Mouse (Mus musculus) 416B (cell line): ENCODE data around the gene Ramac.

Experiments
- DNase-seq: peaks from one replicate; pipeline ENCODE4 v3.0.0; 2011; ENCODE audit warnings: low read depth

Ramac gene

DNA sequence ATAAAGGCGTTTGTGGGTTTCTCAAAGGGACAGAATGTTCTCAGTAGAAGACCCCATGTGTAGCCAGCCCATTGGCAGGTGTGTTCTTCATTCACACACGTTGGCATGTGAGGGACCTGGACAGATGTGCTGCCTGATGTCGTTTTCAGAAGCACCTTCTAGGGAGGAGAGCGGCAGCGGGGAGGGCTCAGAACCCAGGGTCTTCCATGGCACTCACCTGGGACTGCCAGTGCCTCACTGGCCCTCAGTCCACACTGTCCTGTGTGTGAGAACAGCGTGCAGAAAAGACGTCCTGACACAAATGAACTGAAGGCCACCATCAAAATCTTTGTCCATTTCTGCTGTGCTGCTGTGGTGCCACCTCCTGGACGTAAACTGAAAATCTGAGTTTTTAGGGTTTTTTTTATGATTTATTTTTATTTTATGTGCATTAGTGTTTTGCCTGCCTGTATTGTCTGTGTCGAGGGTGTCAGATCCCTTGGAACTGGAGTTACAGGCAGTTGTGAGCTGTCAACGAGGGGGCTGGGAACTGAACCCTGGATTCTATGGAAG, 15.0 kb downstream of the Ramac start:
- DNase-seq = peak; percentile 45

DNA sequence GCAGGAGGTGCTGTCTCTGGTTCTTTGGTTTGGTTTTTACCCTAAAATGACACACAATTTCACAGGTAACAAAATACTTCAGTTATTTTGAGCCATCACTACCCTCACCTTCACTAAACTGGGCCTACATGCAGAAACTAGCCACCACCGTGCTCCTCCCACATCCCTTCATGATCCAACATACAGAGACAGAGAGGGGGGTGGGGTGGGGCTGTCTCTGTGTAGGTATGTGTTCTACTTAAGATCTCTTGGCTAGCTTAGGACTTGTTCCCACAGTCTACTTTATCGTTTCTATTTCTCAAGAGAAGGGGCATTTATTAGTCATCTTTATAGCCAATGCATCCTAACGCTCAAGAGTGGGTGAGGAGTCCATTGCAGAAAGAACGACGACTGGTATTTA, 25.8 kb downstream of the Ramac start:
- DNase-seq = peak; percentile 55

DNA sequence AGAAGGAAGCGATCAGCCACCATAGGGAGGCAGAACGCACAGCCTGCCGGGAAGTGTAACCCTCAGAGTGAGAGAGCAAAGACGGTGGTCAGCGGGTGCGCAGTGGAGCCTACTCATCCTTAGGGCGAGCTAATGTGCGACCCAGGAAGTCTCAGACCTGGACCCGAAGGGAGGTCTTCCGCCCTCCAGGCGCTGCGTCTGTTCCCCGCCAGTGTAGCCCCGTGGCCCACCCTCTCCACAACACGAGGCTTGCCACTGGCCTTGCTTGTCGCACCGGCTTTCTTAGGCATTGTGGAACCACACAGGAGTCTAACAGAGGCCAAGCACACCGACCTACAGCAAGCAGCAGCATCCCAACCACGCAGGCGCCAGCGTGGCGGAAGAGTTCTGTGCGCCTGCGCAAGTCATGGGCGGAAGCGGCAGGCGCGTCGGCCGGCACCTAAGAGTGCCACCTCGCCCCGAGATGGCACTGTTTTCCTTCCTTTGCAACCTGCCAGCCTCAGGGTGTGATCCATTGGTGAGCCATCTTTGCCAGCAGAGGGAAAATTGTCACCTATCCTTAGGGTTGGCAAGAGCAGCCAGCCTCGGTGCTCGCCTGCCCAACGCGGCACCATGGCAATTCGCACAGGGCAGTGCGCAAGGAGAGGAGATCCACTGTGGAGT, 26.5 kb downstream of the Ramac start, which contains the start of gene 3110040N11Rik:
Gene 3110040N11Rik, minus strand, starts transcription at position 384 of the 663 bp plus-strand sequence.
- DNase-seq = peak; percentile 95

DNA sequence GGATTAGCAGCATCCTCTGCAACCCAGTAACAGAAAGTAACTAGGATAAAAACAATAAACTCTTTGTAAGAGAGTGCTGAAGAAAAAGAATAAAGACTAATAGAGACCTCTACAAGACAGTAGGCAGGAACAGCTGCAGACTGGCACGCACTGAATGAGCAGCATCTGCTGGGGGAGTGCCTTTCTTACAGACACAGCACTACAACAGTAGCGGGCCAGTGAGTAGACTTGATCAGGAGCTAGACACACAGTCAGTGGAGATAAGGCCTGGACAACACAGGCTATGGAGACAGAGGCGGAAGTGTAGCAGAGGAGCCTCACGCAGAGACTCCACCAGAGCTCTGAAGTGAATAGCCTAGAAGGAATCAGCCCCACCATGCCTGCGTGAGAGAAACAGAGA, 43.3 kb downstream of the Ramac start:
- no peak for DNase-seq
